Mouse (Mus musculus) stomach, embryonic 15.5 days (tissue): ENCODE results near the gene Fgf11. TPM values are rescaled to one million over a fixed set of nuclear protein-coding genes. Genes with fewer than 3 reads are reported as not detected.
A peak's percentile ranks its signal among the peaks of the same experiment; 100 is the strongest.

Experiments used
- ATAC-seq: fragments of 200-750 bp; cut with Nextera tagmentation; 2 replicates; pipeline ENCODE4 v1.8.0; 2017; ENCODE audit warnings: low read depth, moderate number of reproducible peaks, moderate TSS enrichment; ENCODE audit not compliant: insufficient read depth, low FRiP score
- H3K27ac ChIP-seq: fragments of 300-500 bp; sonication (generic); 2 replicates; pipeline ENCODE4 v1.5.1; 2015; ENCODE audit warnings: mild to moderate bottlenecking, inconsistent platforms
- H3K27me3 ChIP-seq: fragments of 300-500 bp; sonication (generic); replicated peaks from 2 replicates; pipeline ENCODE4 v1.6.1; 2015; ENCODE audit warnings: inconsistent platforms
- H3K36me3 ChIP-seq: fragments of 300-500 bp; sonication (generic); 2 replicates; pipeline ENCODE4 v1.6.1; 2015; ENCODE audit warnings: inconsistent platforms
- H3K4me1 ChIP-seq: fragments of 300-500 bp; sonication (generic); 2 replicates; pipeline ENCODE4 v1.6.1; 2015; ENCODE audit warnings: inconsistent platforms
- H3K4me2 ChIP-seq: fragments of 300-500 bp; sonication (generic); 2 replicates; pipeline ENCODE4 v1.6.1; 2015; ENCODE audit warnings: mild to moderate bottlenecking, inconsistent platforms
- H3K4me3 ChIP-seq: fragments of 300-500 bp; sonication (generic); replicated peaks from 2 replicates; pipeline ENCODE4 v1.5.1; 2015; ENCODE audit warnings: inconsistent platforms
- H3K9ac ChIP-seq: fragments of 300-500 bp; sonication (generic); 2 replicates; pipeline ENCODE4 v1.6.1; 2015; ENCODE audit warnings: inconsistent platforms
- H3K9me3 ChIP-seq: fragments of 300-500 bp; sonication (generic); 2 replicates; pipeline ENCODE4 v1.6.1; 2016; ENCODE audit warnings: inconsistent platforms
- WGBS: fragments of 180-500 bp; shearing (Covaris S2); methylation state at CpG from one replicate; pipeline ENCODE4 v1.1.7; 2015; 5-methylcytosine and 5-hydroxymethylcytosine counted together
- polyA plus RNA-seq: library from polyadenylated mRNA; unstranded; fragments of >200 nt; fragmentation: Nextera tagmentation; extraction: Ambion mirVana; gene quantifications from 2 replicates; pipeline ENCODE4 v1.2.1, GENCODE M21; 2015

Gene Fgf11
- polyA plus RNA-seq, 1 experiment from 2014 or later = 2.2 TPM

GRCm38 (mm10) chr11:69778258-69778982 lies 23.2 kb downstream of the Fgf11 start:
- Histone ChIP-seq H3K36me3 (no peaks in the 10 kb centered on the region; the same call in 1 of the 2 replicates), H3K4me2 (no peak overlapping the region), H3K27ac (no peak overlapping the region), H3K27me3 (no peaks in the 10 kb centered on the region), H3K9me3 (no peaks in the 10 kb centered on the region), H3K9ac (no peak overlapping the region), H3K4me3 (no peak overlapping the region), H3K4me1 (0 out of 2 replicates have a peak, but pooled peaks cover 5% of the 10 kb centered on the region)
- ATAC-seq = no peak
- WGBS = 71% methylated on average over 23 of the region's 23 CpGs

- no peaks in the 10 kb centered on the region for H3K9me3 ChIP-seq
- no peak overlapping the region for H3K27ac ChIP-seq
- 67% methylated on average over 26 of the region's 26 CpGs for WGBS
- H3K4me1 ChIP-seq = 0 out of 2 replicates have a peak, but pooled peaks cover 5% of the 10 kb centered on the region
- H3K4me2 ChIP-seq = no peak overlapping the region
- H3K36me3 ChIP-seq = no peaks in the 10 kb centered on the region; the same call in 1 of the 2 replicates
- no peaks in the 10 kb centered on the region for H3K27me3 ChIP-seq
- no peak for ATAC-seq
- no peak overlapping the region for H3K4me3 ChIP-seq
- H3K9ac ChIP-seq = no peak overlapping the region
Measured at GRCm38 (mm10) chr11:69777504-69778257, 24.0 kb downstream of the Fgf11 start.

DNA sequence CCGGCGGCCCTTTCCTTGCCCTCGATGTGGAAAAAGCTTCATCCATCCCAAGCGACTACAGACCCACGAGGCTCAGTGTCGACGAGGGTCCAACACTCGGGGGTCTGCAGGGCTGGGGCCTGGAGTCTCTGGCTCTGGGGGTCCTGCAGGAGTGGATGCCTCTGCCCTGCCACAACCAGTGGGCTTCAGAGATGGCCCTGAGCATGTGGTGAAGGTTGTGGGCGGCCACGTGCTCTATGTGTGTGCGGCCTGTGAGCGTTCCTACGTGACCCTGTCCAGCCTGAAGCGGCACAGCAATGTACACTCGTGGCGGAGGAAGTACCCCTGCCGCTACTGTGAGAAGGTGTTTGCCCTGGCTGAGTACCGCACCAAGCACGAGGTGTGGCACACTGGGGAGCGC lies 25.2 kb downstream of the Fgf11 start:
- 76% methylated on average over 20 of the region's 20 CpGs for WGBS
- Histone ChIP-seq H3K4me3 (no peak overlapping the region), H3K9me3 (no peaks in the 10 kb centered on the region), H3K27ac (no peak overlapping the region), H3K27me3 (no peaks in the 10 kb centered on the region), H3K4me1 (0 out of 2 replicates have a peak, but pooled peaks cover 5% of the 10 kb centered on the region), H3K36me3 (no peaks in the 10 kb centered on the region; the same call in 1 of the 2 replicates), H3K4me2 (no peak overlapping the region), H3K9ac (no peak overlapping the region)
- ATAC-seq = no peak

GRCm38 (mm10) chr11:69775716-69776115 lies 25.9 kb downstream of the Fgf11 start:
- H3K4me1 ChIP-seq = 0 out of 2 replicates have a peak, but pooled peaks cover 5% of the 10 kb centered on the region
- WGBS = 66% methylated on average over 10 of the region's 10 CpGs
- no peaks in the 10 kb centered on the region for H3K27me3 ChIP-seq
- no peak overlapping the region for H3K9ac ChIP-seq
- no peak overlapping the region for H3K27ac ChIP-seq
- ATAC-seq = no peak
- no peaks in the 10 kb centered on the region for H3K9me3 ChIP-seq
- no peak overlapping the region for H3K4me2 ChIP-seq
- H3K4me3 ChIP-seq = no peak overlapping the region
- no peaks in the 10 kb centered on the region; the same call in 1 of the 2 replicates for H3K36me3 ChIP-seq

GRCm38 (mm10) chr11:69774961-69775360 lies 26.7 kb downstream of the Fgf11 start:
- Histone ChIP-seq H3K27me3 (no peaks in the 10 kb centered on the region), H3K36me3 (no peaks in the 10 kb centered on the region; the same call in 1 of the 2 replicates), H3K27ac (no peak overlapping the region), H3K4me2 (no peak overlapping the region), H3K4me1 (0 out of 2 replicates have a peak, but pooled peaks cover 5% of the 10 kb centered on the region), H3K4me3 (no peak overlapping the region), H3K9me3 (no peaks in the 10 kb centered on the region), H3K9ac (no peak overlapping the region)
- no peak for ATAC-seq
- 58% methylated on average over 5 of the region's 5 CpGs for WGBS

GRCm38 (mm10) chr11:69767625-69767909 lies 34.1 kb downstream of the Fgf11 start:
- Histone ChIP-seq H3K4me1 (peaks cover 18% of the 10 kb centered on the region), H3K9ac (no peak overlapping the region), H3K4me3 (0 out of 2 replicates have a peak overlapping the region, but pooled peaks have one; percentile 88), H3K27me3 (no peaks in the 10 kb centered on the region), H3K9me3 (no peaks in the 10 kb centered on the region), H3K4me2 (peak overlapping the region; percentile 72), H3K27ac (0 out of 2 replicates have a peak overlapping the region, but pooled peaks have one; percentile 3), H3K36me3 (no peaks in the 10 kb centered on the region; the same call in 1 of the 2 replicates)
- ATAC-seq = no peak
- 53% methylated on average over 4 of the region's 4 CpGs for WGBS

GRCm38 (mm10) chr11:69766872-69767624 lies 34.6 kb downstream of the Fgf11 start:
- Histone ChIP-seq H3K9me3 (no peaks in the 10 kb centered on the region), H3K4me2 (peak overlapping the region; percentile 72), H3K27ac (peak overlapping the region; percentile 92; the same call in 1 of the 2 replicates), H3K9ac (0 out of 2 replicates have a peak overlapping the region, but pooled peaks have one; percentile 92), H3K27me3 (no peaks in the 10 kb centered on the region), H3K4me3 (peak overlapping the region; percentile 88), H3K4me1 (peaks cover 18% of the 10 kb centered on the region), H3K36me3 (no peaks in the 10 kb centered on the region; the same call in 1 of the 2 replicates)
- 49% methylated on average over 13 of the region's 13 CpGs for WGBS
- ATAC-seq = 0 out of 2 replicates have a peak, but pooled peaks have one; percentile 15

DNA sequence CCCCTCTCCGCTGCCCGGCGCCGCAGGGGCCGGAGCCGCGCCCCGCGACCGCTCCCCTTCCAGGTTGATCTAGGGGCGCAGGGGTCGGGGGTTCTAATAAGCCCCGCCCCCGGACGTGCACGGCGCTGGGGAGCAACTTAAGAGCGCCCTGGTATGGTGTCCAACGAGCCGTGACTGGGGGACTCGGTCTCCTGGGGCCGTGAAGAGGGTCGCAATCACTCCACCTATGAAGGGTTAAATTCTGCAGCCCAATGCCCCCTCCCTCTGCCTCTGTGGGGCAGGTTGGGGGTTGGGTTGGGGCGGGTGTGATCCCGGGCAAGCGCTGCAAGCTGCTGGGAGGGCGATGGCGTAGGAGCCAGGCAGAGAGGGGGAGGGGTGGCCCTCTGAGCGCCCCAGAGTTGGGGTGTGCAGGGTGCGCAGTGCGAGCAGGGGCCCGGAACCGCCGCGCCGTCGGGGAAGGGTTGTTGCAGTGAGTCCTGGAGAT lies 35.5 kb downstream of the Fgf11 start:
- no peaks in the 10 kb centered on the region; the same call in 1 of the 2 replicates for H3K36me3 ChIP-seq
- peaks cover 18% of the 10 kb centered on the region for H3K4me1 ChIP-seq
- H3K27ac ChIP-seq = peak overlapping the region; percentile 92
- peak overlapping the region; percentile 88 for H3K4me3 ChIP-seq
- H3K9me3 ChIP-seq = no peaks in the 10 kb centered on the region
- under 1% methylated on average over 36 of the region's 37 CpGs for WGBS
- peak overlapping the region; percentile 72 for H3K4me2 ChIP-seq
- no peaks in the 10 kb centered on the region for H3K27me3 ChIP-seq
- ATAC-seq = peak; percentile 81
- H3K9ac ChIP-seq = peak overlapping the region; percentile 92

DNA sequence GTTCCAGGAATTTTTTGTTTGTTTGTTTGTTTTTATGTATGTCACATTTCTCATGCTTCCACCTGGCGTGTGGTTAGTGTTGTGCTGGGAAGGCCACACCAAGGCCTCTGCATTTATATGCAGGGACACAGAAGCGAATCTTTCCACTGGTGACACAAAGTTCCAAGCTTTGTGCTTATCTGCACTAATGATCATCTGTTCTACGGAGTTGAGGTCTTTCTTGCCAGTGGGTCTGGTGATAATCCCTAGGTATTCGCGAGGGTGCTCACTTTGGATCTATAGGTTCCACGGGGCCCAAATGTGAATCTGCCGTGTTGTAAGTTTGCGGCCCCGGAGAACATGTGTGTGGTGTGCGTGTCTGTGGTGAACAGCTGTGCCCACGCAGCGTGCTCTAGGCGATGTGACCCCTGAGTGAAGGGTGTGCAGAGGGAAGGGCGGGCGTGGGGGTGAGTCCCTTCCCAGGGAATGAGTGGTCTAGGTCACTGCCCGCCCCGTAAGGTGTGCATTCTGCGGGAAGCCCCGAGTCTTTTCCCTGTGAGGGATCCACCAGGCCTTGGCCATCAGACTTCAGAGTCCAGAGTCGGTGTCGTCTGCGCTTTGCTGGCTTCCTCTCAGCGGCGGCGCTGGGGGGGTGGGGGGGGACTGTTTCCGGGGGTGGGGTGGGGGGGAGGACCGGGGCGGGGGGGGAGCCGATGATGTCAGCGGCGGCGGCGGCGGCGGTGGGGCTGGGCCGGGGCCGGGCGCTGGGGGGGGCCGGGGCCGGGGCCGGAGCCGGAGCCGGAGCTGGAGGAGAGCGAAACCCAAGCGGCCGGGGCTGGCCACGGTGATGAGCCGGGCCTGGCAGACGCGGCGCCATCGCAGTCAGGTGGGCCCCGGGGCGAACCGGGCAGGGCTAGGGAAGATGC lies 36.2 kb downstream of the Fgf11 start, which contains the start of gene Zbtb4:
Zbtb4 (plus strand) TSS at position 692 of the 905 bp plus-strand sequence.
- H3K9me3 ChIP-seq = no peaks in the 10 kb centered on the region
- ATAC-seq = peak; percentile 40; the same call in 1 of the 2 replicates

DNA sequence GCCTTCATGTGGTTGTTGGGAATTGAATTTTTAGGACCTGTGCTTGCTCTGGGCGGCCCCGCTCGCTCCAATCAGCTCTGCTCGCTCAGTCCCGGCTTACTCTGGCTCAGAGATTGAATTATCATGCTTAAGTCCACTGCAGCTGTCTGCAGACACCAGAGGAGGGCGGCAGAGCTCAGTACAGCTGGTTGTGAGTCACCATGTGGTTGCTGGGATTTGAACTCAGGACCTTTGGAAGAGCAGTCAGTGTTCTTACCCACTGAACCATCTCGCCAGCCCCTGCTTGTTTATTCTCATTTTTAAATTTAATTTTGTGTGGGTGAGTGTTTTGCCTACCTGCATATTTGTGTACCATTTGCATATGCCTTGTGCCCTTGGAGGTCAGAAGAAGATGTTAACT lies 38.1 kb downstream of the Fgf11 start:
- WGBS = 68% methylated on average over 7 of the region's 7 CpGs
- no peak for ATAC-seq

More for the DNA sequence above, 36.2 kb downstream of the Fgf11 start, which contains the start of gene Zbtb4:
- Histone ChIP-seq H3K36me3 (no peaks in the 10 kb centered on the region; the same call in 1 of the 2 replicates), H3K4me2 (peak within 1 kb of the TSS; percentile 72), H3K4me3 (peak within 1 kb of the TSS; percentile 88), H3K27me3 (no peaks in the 10 kb centered on the region), H3K9ac (peak within 1 kb of the TSS; percentile 92), H3K27ac (peak within 1 kb of the TSS; percentile 92), H3K4me1 (peaks cover 18% of the 10 kb centered on the region)
- 17% methylated on average over 40 of the region's 55 CpGs for WGBS

More for the DNA sequence above, 38.1 kb downstream of the Fgf11 start:
- no peak overlapping the region for H3K4me2 ChIP-seq
- H3K36me3 ChIP-seq = no peaks in the 10 kb centered on the region
- H3K4me3 ChIP-seq = no peak overlapping the region
- no peak overlapping the region for H3K27ac ChIP-seq
- H3K4me1 ChIP-seq = peaks cover 28% of the 10 kb centered on the region
- no peaks in the 10 kb centered on the region for H3K27me3 ChIP-seq
- no peak overlapping the region for H3K9ac ChIP-seq
- no peaks in the 10 kb centered on the region for H3K9me3 ChIP-seq
